Mouse (Mus musculus): Measurements from ENCODE around the gene Hap1. TPM values are rescaled to one million over a fixed set of nuclear protein-coding genes. Genes with fewer than 3 reads are reported as not detected.
"Not testable (repeated sequence)": the region's sequence is repeated elsewhere in the genome, so short reads cannot be mapped to it uniquely, and the experiment has no call there.

The Hap1 gene
- total and polyA plus RNA-seq, 2 experiments from 2014 or later = 395 to 530 TPM

DNA sequence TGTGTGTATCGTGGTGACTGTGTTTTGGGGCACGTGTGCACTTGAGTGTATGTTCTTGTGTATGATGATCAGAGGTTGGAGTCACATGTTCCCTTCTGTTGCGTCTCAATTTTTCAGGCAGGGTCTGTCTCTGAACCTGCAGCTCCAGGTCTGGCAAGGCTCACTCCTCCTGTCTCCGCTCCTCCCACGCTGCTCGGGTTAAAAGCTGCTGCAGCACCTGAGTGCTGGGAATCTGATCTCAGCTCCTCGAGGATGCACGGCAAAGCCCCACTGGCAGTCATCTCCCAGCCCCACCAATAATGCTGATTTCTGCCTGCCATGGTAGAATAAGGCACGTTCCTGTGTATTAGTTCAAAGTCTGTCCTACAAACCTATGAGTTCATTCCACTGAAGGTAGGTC lies 19.2 kb upstream of the Hap1 start:
- H3K36me3 ChIP-seq (ENCODE audit: insufficient read depth, low read length) = peaks cover 64% of the 10 kb centered on the region
- no peaks in the 10 kb centered on the region for H3K9me3 ChIP-seq (ENCODE audit: low read length)

GRCm38 (mm10) chr11:100371981-100372558 lies 16.1 kb upstream of the Hap1 start:
- TF ChIP-seq CTCF (IDR thresholded peaks at IDR 0.05; ENCODE audit: low read depth) = no peak
- ATAC-seq (peak; percentile 55; the same call in 1 of the 2 replicates), DNase-seq (ENCODE audit: low spot score) (peak; percentile 35)
- H3K27ac ChIP-seq = no peak overlapping the region
- no peak overlapping the region for H3K9ac ChIP-seq (replicated peaks; ENCODE audit: low read length)
- no peaks in the 10 kb centered on the region for H3K27me3 ChIP-seq (ENCODE audit: insufficient read depth, low read length)
- no peak overlapping the region for H3K4me2 ChIP-seq (ENCODE audit: low read depth, low read length)
- H3K4me3 ChIP-seq (ENCODE audit: low read length) = no peak overlapping the region
- no peaks in the 10 kb centered on the region for H3K9me3 ChIP-seq (ENCODE audit: low read length)
- no peaks in the 10 kb centered on the region for H3K4me1 ChIP-seq (ENCODE audit: insufficient read depth, low read length)
- peaks cover 49% of the 10 kb centered on the region for H3K36me3 ChIP-seq (ENCODE audit: insufficient read depth, low read length)
- WGBS = 65% methylated on average over 7 of the region's 8 CpGs

More for the DNA sequence above, 19.2 kb upstream of the Hap1 start:
- 90% methylated on average over 9 of the region's 9 CpGs for WGBS
- DNase-seq (ENCODE audit: low spot score) (no peak), ATAC-seq (no peak)
- H3K4me3 ChIP-seq (ENCODE audit: low read length) = no peak overlapping the region
- TF ChIP-seq CTCF (IDR thresholded peaks at IDR 0.05; ENCODE audit: low read depth) = no peak
- H3K4me1 ChIP-seq (ENCODE audit: insufficient read depth, low read length) = no peaks in the 10 kb centered on the region
- H3K27ac ChIP-seq = no peak overlapping the region
- H3K4me2 ChIP-seq (ENCODE audit: low read depth, low read length) = no peak overlapping the region
- no peaks in the 10 kb centered on the region for H3K27me3 ChIP-seq (ENCODE audit: insufficient read depth, low read length)
- no peak overlapping the region for H3K9ac ChIP-seq (replicated peaks; ENCODE audit: low read length)

DNA sequence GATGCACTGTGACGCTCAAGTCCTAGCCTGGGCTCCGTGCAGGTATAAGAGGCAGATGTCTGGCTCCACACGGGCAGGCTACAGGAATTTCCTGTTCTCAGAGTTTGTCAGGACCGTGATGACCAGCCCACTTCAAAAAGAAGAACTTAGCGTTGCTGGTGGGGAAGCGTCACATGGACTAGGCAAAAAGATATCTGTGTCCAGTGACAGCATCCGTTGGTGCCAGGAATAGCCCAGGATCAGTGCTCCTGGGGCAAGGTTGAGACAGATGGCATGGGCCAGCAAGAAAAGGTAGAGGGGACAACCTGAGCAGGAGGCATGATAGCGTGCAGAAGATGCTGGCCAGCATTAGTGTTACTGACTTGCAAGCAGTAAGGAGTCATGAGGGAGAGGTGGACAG lies 13.9 kb upstream of the Hap1 start:
- no peak overlapping the region for H3K9ac ChIP-seq (replicated peaks; ENCODE audit: low read length)
- H3K36me3 ChIP-seq (ENCODE audit: insufficient read depth, low read length) = peaks cover 31% of the 10 kb centered on the region
- ATAC-seq (no peak), DNase-seq (ENCODE audit: low spot score) (no peak)
- no peak overlapping the region for H3K4me3 ChIP-seq (ENCODE audit: low read length)
- WGBS = 82% methylated on average over 8 of the region's 8 CpGs
- H3K27me3 ChIP-seq (ENCODE audit: insufficient read depth, low read length) = no peaks in the 10 kb centered on the region
- no peaks in the 10 kb centered on the region for H3K9me3 ChIP-seq (ENCODE audit: low read length)
- no peak overlapping the region for H3K27ac ChIP-seq
- H3K4me1 ChIP-seq (ENCODE audit: insufficient read depth, low read length) = no peaks in the 10 kb centered on the region
- no peak overlapping the region for H3K4me2 ChIP-seq (ENCODE audit: low read depth, low read length)
- no peak for TF ChIP-seq CTCF (IDR thresholded peaks at IDR 0.05; ENCODE audit: low read depth)

DNA sequence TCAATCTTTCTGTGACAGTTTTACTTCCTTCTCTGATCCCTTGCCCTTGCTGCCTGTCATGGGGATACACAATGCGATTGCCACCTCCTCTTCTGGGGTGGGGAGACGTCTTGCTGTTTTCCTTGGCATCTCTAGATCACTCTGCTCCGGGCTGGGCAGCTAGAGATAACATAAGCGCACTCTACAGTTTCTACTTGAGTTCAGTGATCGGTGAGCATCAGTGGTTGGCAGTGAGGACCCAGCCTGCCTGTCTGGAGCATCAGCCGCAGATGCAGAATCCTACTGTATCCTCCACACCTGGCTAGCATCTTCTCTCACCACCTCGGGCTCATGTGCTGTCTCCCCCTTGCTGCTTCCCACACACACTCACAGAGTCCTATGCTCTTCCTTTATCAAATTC lies 13.2 kb upstream of the Hap1 start:
- H3K9me3 ChIP-seq (ENCODE audit: low read length) = no peaks in the 10 kb centered on the region
- peaks cover 27% of the 10 kb centered on the region for H3K36me3 ChIP-seq (ENCODE audit: insufficient read depth, low read length)
- no peak overlapping the region for H3K27ac ChIP-seq
- H3K9ac ChIP-seq (replicated peaks; ENCODE audit: low read length) = no peak overlapping the region
- H3K4me1 ChIP-seq (ENCODE audit: insufficient read depth, low read length) = no peaks in the 10 kb centered on the region
- no peak for DNase-seq (ENCODE audit: low spot score)
- WGBS = 76% methylated on average over 7 of the region's 7 CpGs
- no peak overlapping the region for H3K4me3 ChIP-seq (ENCODE audit: low read length)
- no peak for ATAC-seq
- no peak for TF ChIP-seq CTCF (IDR thresholded peaks at IDR 0.05; ENCODE audit: low read depth)
- no peak overlapping the region for H3K4me2 ChIP-seq (ENCODE audit: low read depth, low read length)
- no peaks in the 10 kb centered on the region for H3K27me3 ChIP-seq (ENCODE audit: insufficient read depth, low read length)

DNA sequence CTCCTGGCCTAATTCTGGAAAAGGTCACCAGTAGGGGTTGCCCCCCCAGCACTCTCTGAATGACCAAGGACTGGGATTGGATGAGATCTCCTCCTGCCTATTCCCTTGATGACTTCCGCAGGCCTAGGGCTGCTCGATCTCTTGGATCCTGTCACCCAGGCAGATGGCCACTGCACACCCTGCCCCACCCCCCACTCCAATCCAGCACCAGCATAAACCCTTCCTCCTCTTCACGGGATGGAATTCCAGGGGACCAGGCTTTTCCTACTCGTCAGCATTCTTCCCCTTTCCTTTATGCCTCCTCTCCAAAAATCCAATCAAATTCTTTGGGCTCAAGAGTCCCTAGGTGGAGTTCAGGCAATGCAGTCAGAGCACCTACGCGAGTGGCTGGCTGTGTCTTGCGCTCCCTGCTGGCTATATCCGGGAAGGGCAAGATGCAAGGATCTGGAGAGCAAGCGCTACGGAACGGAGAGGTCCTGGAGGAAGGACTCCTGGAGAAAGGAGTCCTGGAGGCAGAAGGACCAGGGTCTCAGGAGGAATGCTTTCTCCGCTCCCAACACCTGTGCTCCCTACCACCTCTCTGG lies 7.1 kb upstream of the Hap1 start:
- H3K9ac ChIP-seq (replicated peaks; ENCODE audit: low read length) = no peak overlapping the region
- peak; percentile 85 for TF ChIP-seq CTCF (IDR thresholded peaks at IDR 0.05; ENCODE audit: low read depth)
- no peaks in the 10 kb centered on the region for H3K4me1 ChIP-seq (ENCODE audit: insufficient read depth, low read length)
- ATAC-seq (peak; percentile 50; the same call in 1 of the 2 replicates), DNase-seq (ENCODE audit: low spot score) (peak; percentile 73)
- H3K4me2 ChIP-seq (ENCODE audit: low read depth, low read length) = no peak overlapping the region
- 25% methylated on average over 12 of the region's 12 CpGs for WGBS
- no peaks in the 10 kb centered on the region for H3K36me3 ChIP-seq (ENCODE audit: insufficient read depth, low read length)
- no peak overlapping the region for H3K4me3 ChIP-seq (ENCODE audit: low read length)
- H3K27me3 ChIP-seq (ENCODE audit: insufficient read depth, low read length) = no peaks in the 10 kb centered on the region
- H3K9me3 ChIP-seq (ENCODE audit: low read length) = no peaks in the 10 kb centered on the region
- H3K27ac ChIP-seq = no peak overlapping the region

GRCm38 (mm10) chr11:100362209-100362978 lies 6.5 kb upstream of the Hap1 start:
- H3K9ac ChIP-seq (replicated peaks; ENCODE audit: low read length) = no peak overlapping the region; the same call in 1 of the 2 replicates
- H3K4me3 ChIP-seq (ENCODE audit: low read length) = no peak overlapping the region
- no peak overlapping the region for H3K4me2 ChIP-seq (ENCODE audit: low read depth, low read length)
- 16% methylated on average over 8 of the region's 8 CpGs for WGBS
- no peaks in the 10 kb centered on the region for H3K4me1 ChIP-seq (ENCODE audit: insufficient read depth, low read length)
- no peaks in the 10 kb centered on the region for H3K36me3 ChIP-seq (ENCODE audit: insufficient read depth, low read length)
- peak; percentile 71 for ATAC-seq
- H3K27ac ChIP-seq = no peak overlapping the region; the same call in 1 of the 2 replicates
- TF ChIP-seq CTCF (IDR thresholded peaks at IDR 0.05; ENCODE audit: low read depth) = peak; percentile 92
- no peaks in the 10 kb centered on the region for H3K9me3 ChIP-seq (ENCODE audit: low read length)
- no peaks in the 10 kb centered on the region for H3K27me3 ChIP-seq (ENCODE audit: insufficient read depth, low read length)
- peak; percentile 78 for DNase-seq (ENCODE audit: low spot score)

- not testable (repeated sequence) for H3K4me2 ChIP-seq (ENCODE audit: low read depth, low read length); H3K27ac ChIP-seq; DNase-seq (ENCODE audit: low spot score); ATAC-seq; H3K9me3 ChIP-seq (ENCODE audit: low read length); H3K4me3 ChIP-seq (ENCODE audit: low read length); H3K36me3 ChIP-seq (ENCODE audit: insufficient read depth, low read length); H3K27me3 ChIP-seq (ENCODE audit: insufficient read depth, low read length); H3K4me1 ChIP-seq (ENCODE audit: insufficient read depth, low read length); H3K9ac ChIP-seq (replicated peaks; ENCODE audit: low read length)
- no CpG with 5 or more reads among the region's 13 CpGs for WGBS
Measured at GRCm38 (mm10) chr11:100361059-100361458, 5.1 kb upstream of the Hap1 start.

Data from hindbrain, postnatal 0 days (tissue).